In the genomic region with DNA sequence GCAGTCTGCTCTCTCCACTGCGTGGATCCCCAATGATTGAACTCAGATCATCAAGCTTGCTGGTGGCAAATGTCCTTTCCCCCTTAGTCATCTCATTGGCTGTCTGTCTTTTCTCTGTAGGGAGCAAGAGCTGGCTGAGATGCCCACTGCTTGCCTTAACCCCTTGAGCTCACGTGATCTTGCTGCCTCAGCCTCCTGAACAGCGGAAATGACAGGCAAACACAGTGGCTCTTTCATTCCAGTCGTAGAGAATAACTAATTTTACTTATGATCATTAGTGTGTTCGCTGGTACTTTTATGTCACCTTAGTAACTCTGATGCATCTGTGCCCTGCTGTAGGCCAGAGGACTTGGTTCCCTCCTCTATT, we compare ENCODE assay signal across 8 mouse cellular contexts.
A peak's percentile ranks its signal among the peaks of the same experiment; 100 is the strongest.
DNase-seq lines count a peak whose midpoint lies in the region; ATAC-seq lines count a peak whose summit lies in the region.

No protein-coding gene starts in this region.

- no peaks in the 10 kb centered on the region for H3K27me3 ChIP-seq in heart, embryonic 10.5 days (ENCODE audit: insufficient read depth, poor library complexity, severe bottlenecking)
- peaks cover 28% of the 10 kb centered on the region for H3K27me3 ChIP-seq in forebrain, embryonic 13.5 days
- no peaks in the 10 kb centered on the region for H3K27me3 ChIP-seq in liver, embryonic 15.5 days

- peak overlapping the region; percentile 61 for H3K4me3 ChIP-seq in heart, embryonic 10.5 days
- H3K4me3 ChIP-seq in forebrain, embryonic 13.5 days: 0 out of 2 replicates have a peak overlapping the region, but pooled peaks have one; percentile 34
- H3K4me3 ChIP-seq in liver, embryonic 15.5 days (replicated peaks): peak overlapping the region; percentile 52

- no peaks in the 10 kb centered on the region for H3K36me3 ChIP-seq in heart, embryonic 10.5 days
- H3K36me3 ChIP-seq in forebrain, embryonic 13.5 days (ENCODE audit: poor library complexity, severe bottlenecking): no peaks in the 10 kb centered on the region
- H3K36me3 ChIP-seq in liver, embryonic 15.5 days (replicated peaks): no peaks in the 10 kb centered on the region

- ATAC-seq in CD4-positive, CD25-positive, alpha-beta regulatory T cell, adult 4 months: peak; percentile 70
- no peak for ATAC-seq in forebrain, embryonic 13.5 days
- no peak for ATAC-seq in liver, embryonic 15.5 days (ENCODE audit: insufficient read depth)

- peak overlapping the region; percentile 60 for H3K4me2 ChIP-seq in forebrain, embryonic 13.5 days
- peak overlapping the region; percentile 74 for H3K4me2 ChIP-seq in liver, embryonic 15.5 days

- peak overlapping the region; percentile 77 for H3K27ac ChIP-seq in heart, embryonic 10.5 days
- H3K27ac ChIP-seq in forebrain, embryonic 13.5 days: no peak overlapping the region
- no peak overlapping the region for H3K27ac ChIP-seq in liver, embryonic 15.5 days (replicated peaks)

- peaks cover 8% of the 10 kb centered on the region for H3K4me1 ChIP-seq in heart, embryonic 10.5 days
- H3K4me1 ChIP-seq in forebrain, embryonic 13.5 days: peaks cover 14% of the 10 kb centered on the region
- H3K4me1 ChIP-seq in liver, embryonic 15.5 days (replicated peaks): peaks cover 12% of the 10 kb centered on the region; the same call in 1 of the 2 replicates

- no peak for DNase-seq in heart, embryonic 10.5 days (ENCODE audit: low spot score)
- DNase-seq in heart, adult 9 months (ENCODE audit: low spot score in 2 of 2): no peak
- DNase-seq in left cerebral cortex, postnatal 14 days (ENCODE audit: low spot score in 2 of 2): no peak
- DNase-seq in layer of hippocampus, postnatal 36 days: no peak
- DNase-seq in adrenal gland, adult (ENCODE audit: inconsistent age in 2 of 2, low spot score in 1 of 2): no peak

- intact Hi-C loops in left cerebral cortex, postnatal 14 days (cut with DNase I): no loop called here

- H3K9ac ChIP-seq in forebrain, embryonic 13.5 days: no peak overlapping the region
- H3K9ac ChIP-seq in liver, embryonic 15.5 days: peak overlapping the region; percentile 2; the same call in 1 of the 2 replicates

- H3K9me3 ChIP-seq in heart, embryonic 10.5 days: no peaks in the 10 kb centered on the region
- no peaks in the 10 kb centered on the region for H3K9me3 ChIP-seq in forebrain, embryonic 13.5 days (replicated peaks)
- H3K9me3 ChIP-seq in liver, embryonic 15.5 days (replicated peaks): no peaks in the 10 kb centered on the region

- 62% methylated on average over 5 of the region's 5 CpGs for WGBS in heart, embryonic 10.5 days
- WGBS in forebrain, embryonic 13.5 days: 57% methylated on average over 5 of the region's 5 CpGs
- 53% methylated on average over 5 of the region's 5 CpGs for WGBS in liver, embryonic 15.5 days (ENCODE audit: insufficient replicate concordance)
